Mouse (Mus musculus) midbrain, postnatal 0 days (tissue): ENCODE data around the gene Ttll4. TPM values are rescaled to one million over a fixed set of nuclear protein-coding genes. Genes with fewer than 3 reads are reported as not detected.

ENCODE experiments used
- ATAC-seq: fragments of 200-750 bp; cut with Nextera tagmentation; 2 replicates; pipeline ENCODE4 v1.8.0; 2017; ENCODE audit warnings: moderate number of reproducible peaks, mild to moderate bottlenecking, moderate TSS enrichment, moderate library complexity; ENCODE audit not compliant: low FRiP score
- DNase-seq: peaks from one replicate; pipeline ENCODE4 v3.0.0-alpha.2; 2015; ENCODE audit warnings: low spot score
- H3K27ac ChIP-seq: fragments of 300-500 bp; sonication (generic); 2 replicates; pipeline ENCODE4 v1.5.1; 2014; ENCODE audit warnings: low read depth, mild to moderate bottlenecking, low read length, mixed read lengths
- H3K27me3 ChIP-seq: fragments of 300-500 bp; sonication (generic); 2 replicates; pipeline ENCODE4 v1.6.1; 2014; ENCODE audit warnings: low read length, control low read depth, mixed read lengths; ENCODE audit not compliant: insufficient read depth
- H3K36me3 ChIP-seq: fragments of 300-500 bp; sonication (generic); 2 replicates; pipeline ENCODE4 v1.6.1; 2014; ENCODE audit warnings: low read length, control low read depth, mixed read lengths; ENCODE audit not compliant: insufficient read depth
- H3K4me1 ChIP-seq: fragments of 300-500 bp; sonication (generic); 2 replicates; pipeline ENCODE4 v1.6.1; 2014; ENCODE audit warnings: mild to moderate bottlenecking, control low read depth, antibody characterized with exemption, low read length, mixed read lengths; ENCODE audit not compliant: insufficient read depth
- H3K4me2 ChIP-seq: fragments of 300-500 bp; sonication (generic); 2 replicates; pipeline ENCODE4 v1.6.1; 2014; ENCODE audit warnings: low read depth, mild to moderate bottlenecking, low read length, mixed read lengths; ENCODE audit not compliant: poor library complexity, severe bottlenecking
- H3K4me3 ChIP-seq: fragments of 300-500 bp; sonication (generic); 2 replicates; pipeline ENCODE4 v1.5.1; 2014; ENCODE audit warnings: low read depth, mild to moderate bottlenecking, low read length, moderate library complexity
- H3K9ac ChIP-seq: fragments of 300-500 bp; sonication (generic); replicated peaks from 2 replicates; pipeline ENCODE4 v1.6.1; 2014; ENCODE audit warnings: mild to moderate bottlenecking, low read length, moderate library complexity, mixed read lengths; ENCODE audit not compliant: poor library complexity, severe bottlenecking
- H3K9me3 ChIP-seq: fragments of 300-500 bp; sonication (generic); 2 replicates; pipeline ENCODE4 v1.6.1; 2016; ENCODE audit warnings: low read length, control low read depth
- CTCF ChIP-seq: IDR thresholded peaks from 2 replicates; pipeline ENCODE4 v1.5.1; 2016; ENCODE audit warnings: antibody characterized with exemption, mild to moderate bottlenecking
- WGBS: fragments of 180-500 bp; shearing (Covaris S2); extraction: QIAGEN DNeasy Blood & Tissue Kit; methylation state at CpG from one replicate; pipeline ENCODE4 v1.1.7; 2014; 5-methylcytosine and 5-hydroxymethylcytosine counted together
- polyA plus RNA-seq: library from polyadenylated mRNA; unstranded; fragments of >200 nt; fragmentation: Nextera tagmentation; extraction: Ambion mirVana; gene quantifications from 2 replicates; pipeline ENCODE4 v1.2.1, GENCODE M21; 2015
- total RNA-seq: library from RNA; depleted of rRNA; stranded (reverse); fragments of >200 nt; gene quantifications from 2 replicates; pipeline ENCODE4 v1.2.3, GENCODE M21; 2014

Ttll4 gene
- total and polyA plus RNA-seq, 2 experiments from 2014 or later, result 4.4 to 25.9 TPM

DNA sequence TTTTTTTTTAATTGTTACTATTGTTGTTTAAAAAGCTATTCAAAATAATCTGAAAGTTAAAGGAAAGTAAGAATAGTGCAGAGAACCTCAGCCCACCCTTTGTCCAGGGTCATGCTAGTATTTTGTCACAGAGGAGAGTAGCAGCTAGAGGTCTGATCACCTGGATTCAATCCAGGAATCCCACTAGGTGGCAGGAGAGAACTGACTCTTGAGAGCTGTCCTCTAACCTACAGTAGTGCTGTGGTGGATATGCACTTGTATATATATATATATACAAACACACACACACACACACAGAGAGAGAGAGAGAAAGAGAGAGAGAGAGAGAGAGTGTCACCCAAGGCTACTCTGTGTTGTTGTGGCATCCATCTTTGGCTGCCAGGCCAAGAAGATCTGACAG is 17.6 kb upstream of the Ttll4 start:
- no peaks in the 10 kb centered on the region for H3K9me3 ChIP-seq
- TF ChIP-seq CTCF, result peak; percentile 73
- no peak overlapping the region for H3K4me3 ChIP-seq
- ATAC-seq, result no peak
- H3K4me2 ChIP-seq, result no peak overlapping the region
- H3K4me1 ChIP-seq, result no peaks in the 10 kb centered on the region
- no peak overlapping the region for H3K27ac ChIP-seq
- DNase-seq, result peak; percentile 66
- no peaks in the 10 kb centered on the region for H3K36me3 ChIP-seq
- no peaks in the 10 kb centered on the region for H3K27me3 ChIP-seq
- H3K9ac ChIP-seq, result no peak overlapping the region

DNA sequence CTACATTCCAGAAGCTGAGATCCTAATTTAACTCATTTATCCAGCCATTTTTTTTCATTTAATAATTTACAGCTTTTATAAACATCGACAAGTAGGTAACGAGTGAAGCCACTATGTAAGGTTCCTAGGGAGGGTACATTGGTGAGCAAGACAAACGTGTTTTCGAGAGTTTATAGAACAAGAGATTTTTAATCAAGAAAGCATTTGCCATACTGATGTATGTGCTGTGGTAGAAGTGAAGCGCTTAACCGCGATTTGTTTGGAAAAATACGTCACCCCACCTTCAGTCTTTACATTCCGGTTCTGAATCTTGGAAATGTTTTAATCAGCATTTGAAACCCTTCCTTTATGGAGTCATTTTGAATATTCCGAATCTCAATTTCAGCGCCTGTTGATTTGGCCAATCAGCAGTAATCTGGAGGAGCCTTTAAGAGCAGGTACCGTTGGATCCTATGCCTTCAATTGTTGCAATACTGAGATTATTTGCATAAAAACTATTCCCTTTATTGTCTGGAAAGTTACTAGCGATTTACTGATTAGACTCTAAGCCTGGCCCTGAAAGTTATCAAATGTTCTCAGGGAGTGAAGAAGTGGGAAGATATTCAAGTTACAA is 814 bp downstream of the Ttll4 start:
- no peaks in the 10 kb centered on the region for H3K9me3 ChIP-seq
- peak overlapping the region; percentile 88 for H3K4me3 ChIP-seq
- no peak for TF ChIP-seq CTCF
- peak overlapping the region; percentile 58 for H3K4me2 ChIP-seq
- H3K27me3 ChIP-seq, result no peaks in the 10 kb centered on the region
- no peaks in the 10 kb centered on the region for H3K4me1 ChIP-seq
- peak overlapping the region; percentile 75; the same call in 1 of the 2 replicates for H3K27ac ChIP-seq
- peak overlapping the region; percentile 70 for H3K9ac ChIP-seq
- 2% methylated on average over 13 of the region's 13 CpGs for WGBS
- ATAC-seq (no peak; the same call in 1 of the 2 replicates), DNase-seq (no peak)
- no peaks in the 10 kb centered on the region for H3K36me3 ChIP-seq

DNA sequence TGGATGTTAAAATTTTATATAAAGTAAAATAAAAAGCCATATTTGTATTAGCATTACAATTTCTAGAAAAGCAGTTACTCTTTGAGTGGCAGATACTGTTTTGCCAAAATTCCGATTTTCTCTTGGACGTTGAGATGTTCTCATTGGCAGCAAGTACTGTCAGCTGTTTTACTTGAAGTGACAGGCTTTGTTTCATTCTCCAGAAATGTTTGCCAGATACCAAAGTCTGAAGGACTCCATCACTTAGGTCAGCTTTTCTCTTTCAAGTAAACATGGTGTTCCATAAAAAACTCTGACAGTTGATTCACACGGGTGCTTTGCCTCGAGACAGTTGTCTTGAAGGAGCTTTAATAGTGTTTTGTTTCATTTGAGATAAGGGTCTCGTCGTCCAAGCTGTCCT is 3.6 kb downstream of the Ttll4 start:
- Histone ChIP-seq H3K36me3 (no peaks in the 10 kb centered on the region), H3K4me3 (no peak overlapping the region), H3K4me1 (no peaks in the 10 kb centered on the region), H3K27me3 (no peaks in the 10 kb centered on the region), H3K27ac (no peak overlapping the region), H3K9ac (no peak overlapping the region), H3K4me2 (no peak overlapping the region), H3K9me3 (no peaks in the 10 kb centered on the region)
- WGBS, result 81% methylated on average over 6 of the region's 6 CpGs
- DNase-seq (no peak), ATAC-seq (no peak)
- TF ChIP-seq CTCF, result no peak

DNA sequence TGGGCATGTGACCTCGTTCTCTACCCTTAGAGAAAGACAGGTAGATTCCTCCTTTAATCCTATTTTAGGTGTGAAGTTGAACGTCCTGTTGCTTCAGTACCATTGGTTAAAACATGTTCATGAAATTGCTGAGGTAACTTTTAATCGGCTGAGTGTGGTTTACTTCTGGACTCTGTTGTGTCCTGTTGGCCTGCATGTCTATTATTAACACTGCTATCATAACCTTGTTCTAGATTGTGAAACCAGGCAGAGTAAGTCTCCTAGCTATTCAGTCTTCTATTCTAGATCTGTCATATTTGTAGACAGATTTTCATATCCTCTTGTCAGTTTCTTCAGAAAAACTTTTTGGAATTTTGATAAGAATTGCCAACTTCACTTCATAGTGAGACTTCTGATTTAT is 6.8 kb downstream of the Ttll4 start:
- Histone ChIP-seq H3K9ac (no peak overlapping the region), H3K27me3 (no peaks in the 10 kb centered on the region), H3K36me3 (no peaks in the 10 kb centered on the region), H3K4me2 (no peak overlapping the region), H3K27ac (no peak overlapping the region), H3K9me3 (no peaks in the 10 kb centered on the region), H3K4me1 (no peaks in the 10 kb centered on the region), H3K4me3 (no peak overlapping the region)
- 87% methylated on average over 3 of the region's 3 CpGs for WGBS
- no peak for TF ChIP-seq CTCF
- ATAC-seq, result no peak
- DNase-seq, result no peak

DNA sequence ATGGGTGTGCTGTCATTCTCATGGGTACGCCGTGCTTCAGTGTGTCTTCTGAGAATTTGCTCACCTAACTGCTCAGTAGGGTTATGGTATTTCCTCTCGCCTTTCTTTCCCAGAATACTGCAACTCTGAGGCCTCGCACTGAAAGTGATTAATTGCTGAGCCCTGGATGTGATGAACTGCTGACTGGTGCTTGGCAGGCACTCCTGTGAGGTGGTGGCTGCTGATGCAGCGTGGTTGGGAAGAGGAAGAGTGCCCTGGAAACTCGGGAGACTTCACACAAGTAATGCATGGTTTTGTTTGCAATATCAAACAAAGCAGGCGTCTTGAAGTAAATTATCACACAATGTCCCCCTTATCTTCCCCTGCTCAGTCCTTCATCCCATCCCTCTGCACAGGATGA is 11.2 kb downstream of the Ttll4 start:
- H3K27ac ChIP-seq, result no peak overlapping the region
- no peak overlapping the region for H3K4me2 ChIP-seq
- no peak for DNase-seq
- ATAC-seq, result no peak
- no peaks in the 10 kb centered on the region for H3K4me1 ChIP-seq
- H3K9me3 ChIP-seq, result no peaks in the 10 kb centered on the region
- WGBS, result 89% methylated on average over 7 of the region's 7 CpGs
- no peaks in the 10 kb centered on the region for H3K36me3 ChIP-seq
- no peak for TF ChIP-seq CTCF
- H3K4me3 ChIP-seq, result no peak overlapping the region
- no peaks in the 10 kb centered on the region for H3K27me3 ChIP-seq
- no peak overlapping the region for H3K9ac ChIP-seq

DNA sequence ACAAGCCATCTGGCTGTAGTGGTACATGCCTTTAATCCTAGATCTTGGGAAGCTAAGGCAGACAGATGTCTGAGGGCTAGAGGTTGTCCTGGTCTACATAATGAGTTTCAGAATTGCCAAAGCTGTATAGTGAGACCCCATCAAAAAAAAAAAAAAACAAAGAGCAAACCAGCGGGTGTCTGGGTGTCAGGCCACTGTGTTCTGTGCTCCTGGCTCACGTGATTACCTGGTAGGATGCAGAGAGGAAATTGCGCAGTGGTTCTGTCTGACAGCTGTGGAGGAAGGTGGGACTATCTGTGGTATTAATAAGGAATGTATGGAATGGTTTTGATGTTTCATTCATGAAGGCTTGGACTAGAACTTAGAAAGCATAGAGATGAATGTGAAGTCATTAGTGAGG is 15.3 kb downstream of the Ttll4 start:
- Histone ChIP-seq H3K9me3 (no peaks in the 10 kb centered on the region), H3K9ac (no peak overlapping the region), H3K4me1 (no peaks in the 10 kb centered on the region), H3K4me3 (no peak overlapping the region), H3K36me3 (peaks cover 29% of the 10 kb centered on the region), H3K4me2 (no peak overlapping the region), H3K27ac (no peak overlapping the region), H3K27me3 (no peaks in the 10 kb centered on the region)
- WGBS, result 86% methylated on average over 3 of the region's 3 CpGs
- TF ChIP-seq CTCF, result no peak
- DNase-seq (no peak), ATAC-seq (no peak)
